Mouse (Mus musculus): ENCODE results near the gene Cyp2c55.

GRCm38 (mm10) chr19:38998248-38998647, 8.6 kb upstream of the Cyp2c55 start:
- TF ChIP-seq EP300 (IDR thresholded peaks at IDR 0.05; ENCODE audit: insufficient read depth, low read depth, low read length) (no peak), CTCF (IDR thresholded peaks at IDR 0.05; ENCODE audit: low read depth, low read length) (no peak), POLR2A (IDR thresholded peaks at IDR 0.05; ENCODE audit: insufficient read depth, low read length) (no peak)

All from ES-Bruce4 (cell line).